Mouse (Mus musculus) heart, adult 2 months (tissue): ENCODE measurements at regions not wholly inside any gene's neighbourhood (a gene's known extent, or its start where the extent isn't known, plus 50 kb on each side); places are given as distances from the start of the nearest gene placed in this dataset.

Source experiments
- DNase-seq, 2 experiments: peaks; one replicate each; pipeline ENCODE4 v3.0.0; 2021
- H3K27ac ChIP-seq: fragments of 200-600 bp; 2 replicates; pipeline ENCODE4 v1.8.1; 2022
- H3K27me3 ChIP-seq: fragments of 200-500 bp; 2 replicates; pipeline ENCODE4 v1.6.1; 2012; ENCODE audit warnings: mild to moderate bottlenecking, low read length, inconsistent platforms, mixed read lengths; ENCODE audit not compliant: control insufficient read depth, insufficient read depth
- H3K36me3 ChIP-seq: fragments of 200-500 bp; 2 replicates; pipeline ENCODE4 v1.6.1; 2012; ENCODE audit warnings: low read length, inconsistent platforms; ENCODE audit not compliant: control insufficient read depth, insufficient read depth
- H3K4me1 ChIP-seq: fragments of 200-500 bp; 2 replicates; pipeline ENCODE4 v1.6.1; 2011; ENCODE audit warnings: low read length; ENCODE audit not compliant: control insufficient read depth, insufficient read depth
- H3K4me3 ChIP-seq: fragments of 200-600 bp; 2 replicates; pipeline ENCODE4 v1.8.1; 2022
- H3K79me2 ChIP-seq: fragments of 200-500 bp; replicated peaks from 2 replicates; pipeline ENCODE4 v1.6.1; 2012; ENCODE audit warnings: mild to moderate bottlenecking, inconsistent platforms, low read length, moderate library complexity, mixed read lengths; ENCODE audit not compliant: control insufficient read depth, insufficient read depth
- H3K9ac ChIP-seq: fragments of 200-500 bp; 2 replicates; pipeline ENCODE4 v1.6.1; 2012; ENCODE audit warnings: low read depth, mild to moderate bottlenecking, control low read depth, inconsistent platforms, low read length, mixed read lengths
- CTCF ChIP-seq: fragments of 200-600 bp; IDR thresholded peaks from 2 replicates; pipeline ENCODE4 v1.8.1; 2022; ENCODE audit warnings: antibody characterized with exemption, mild to moderate bottlenecking, moderate library complexity
- EP300 ChIP-seq: fragments of 200-500 bp; IDR thresholded peaks from 2 replicates; pipeline ENCODE4 v1.6.1; 2011; ENCODE audit warnings: low read depth, low read length, control low read depth; ENCODE audit not compliant: insufficient read depth
- POLR2A ChIP-seq: fragments of 200-500 bp; IDR thresholded peaks from 2 replicates; pipeline ENCODE4 v1.6.1; 2011; ENCODE audit warnings: mild to moderate bottlenecking, low read depth, low read length, control low read depth; ENCODE audit not compliant: insufficient read depth
- WGBS: fragments of 180-500 bp; shearing (Covaris S2); methylation state at CpG from one replicate; pipeline ENCODE4 v1.1.7; 2018; 5-methylcytosine and 5-hydroxymethylcytosine counted together
- intact Hi-C: fragments of 180-260 bp; cut with DNase I; formaldehyde crosslinking; loops from one replicate; pipeline ENCODE4 v1.15.1; 2025

DNA sequence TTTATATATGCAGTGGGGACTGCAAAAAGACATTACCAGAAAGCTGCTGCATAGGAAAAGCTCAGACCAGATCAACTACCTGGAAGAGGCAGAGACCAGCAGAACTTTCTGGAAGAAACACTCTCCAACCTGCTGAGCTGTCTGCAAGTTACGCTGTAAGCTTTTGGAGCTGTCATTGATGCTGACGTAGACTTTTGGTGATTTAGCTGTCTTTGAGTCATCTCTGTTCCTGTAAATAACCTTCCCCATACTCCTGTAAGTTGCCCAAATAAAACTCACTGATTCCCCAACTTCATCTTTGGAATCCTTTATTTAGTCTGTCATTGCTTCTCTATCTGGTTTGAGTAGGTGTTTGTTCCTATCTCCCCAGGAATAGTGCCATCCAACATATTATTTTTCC, 218.5 kb upstream of the Gbe1 start:
- Histone ChIP-seq H3K4me3 (no peak overlapping the region), H3K9ac (no peak overlapping the region), H3K27me3 (no peaks in the 10 kb centered on the region), H3K79me2 (no peaks in the 10 kb centered on the region), H3K4me1 (no peaks in the 10 kb centered on the region), H3K36me3 (no peaks in the 10 kb centered on the region), H3K27ac (no peak overlapping the region)
- no peak for DNase-seq
- WGBS: 80% methylated on average over 2 of the region's 2 CpGs
- no peak for TF ChIP-seq EP300
- no peak for TF ChIP-seq POLR2A
- TF ChIP-seq CTCF: no peak
- intact Hi-C loops: no loop called here

DNA sequence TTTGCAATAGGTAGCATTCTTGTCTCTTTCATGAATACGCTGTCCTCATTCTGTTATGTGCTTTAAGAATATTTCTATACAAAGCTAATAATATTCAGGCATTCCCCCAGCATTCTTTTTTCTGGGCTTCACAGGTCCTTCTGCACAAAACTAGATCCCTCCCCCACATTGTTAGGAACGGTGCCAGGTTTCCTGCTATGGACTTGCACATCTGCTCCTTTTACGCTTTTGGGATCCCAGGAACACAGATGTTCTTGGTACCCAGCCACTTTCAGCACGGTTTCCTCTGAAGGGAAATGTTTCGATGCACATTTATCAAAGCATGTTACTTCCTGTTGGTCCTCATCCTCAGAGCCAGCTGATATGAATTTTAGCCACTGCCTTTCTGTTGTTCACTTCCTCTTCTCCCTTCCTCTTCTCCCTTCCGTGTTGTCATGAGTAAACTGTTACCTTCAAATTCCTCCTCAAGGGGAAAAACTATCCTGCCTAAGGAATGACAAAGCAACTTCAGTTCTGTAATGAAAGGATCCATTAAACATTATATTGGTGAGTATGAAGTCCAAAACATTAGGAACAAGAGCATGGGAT, 209.9 kb upstream of the Gbe1 start:
- H3K4me3 ChIP-seq: no peak overlapping the region
- DNase-seq: no peak
- no peaks in the 10 kb centered on the region for H3K36me3 ChIP-seq
- no peaks in the 10 kb centered on the region for H3K27me3 ChIP-seq
- WGBS: 18% methylated on average over 6 of the region's 6 CpGs
- no peak overlapping the region for H3K9ac ChIP-seq
- intact Hi-C loops: no loop called here
- H3K27ac ChIP-seq: no peak overlapping the region
- no peak for TF ChIP-seq EP300
- no peaks in the 10 kb centered on the region for H3K4me1 ChIP-seq
- no peaks in the 10 kb centered on the region for H3K79me2 ChIP-seq

DNA sequence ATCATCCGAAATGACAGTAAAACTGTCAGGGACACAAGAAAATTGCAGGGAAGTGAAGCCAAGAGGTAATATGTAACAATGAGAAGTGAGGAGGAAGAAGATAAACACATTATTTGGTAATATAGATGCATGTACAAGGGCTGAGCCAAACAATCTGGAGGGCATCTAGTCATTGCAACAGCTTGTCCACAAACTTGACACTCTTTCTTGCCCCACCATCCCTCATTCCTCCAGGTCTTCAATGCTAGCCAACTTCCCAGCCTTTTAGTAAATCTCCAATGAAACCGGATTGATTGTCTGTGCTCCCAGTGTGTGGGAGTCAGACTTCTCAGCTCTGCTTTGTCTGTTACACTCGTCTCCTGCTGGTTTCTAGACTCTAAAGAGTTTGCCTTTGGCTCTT, 172.3 kb upstream of the Gbe1 start:
- H3K27ac ChIP-seq: no peak overlapping the region
- TF ChIP-seq CTCF (no peak), EP300 (no peak), POLR2A (no peak)
- no peaks in the 10 kb centered on the region for H3K27me3 ChIP-seq
- intact Hi-C loops: no loop called here
- no peak overlapping the region for H3K9ac ChIP-seq
- H3K79me2 ChIP-seq: no peaks in the 10 kb centered on the region
- no peaks in the 10 kb centered on the region for H3K4me1 ChIP-seq
- no peaks in the 10 kb centered on the region for H3K36me3 ChIP-seq
- no peak for DNase-seq
- 55% methylated on average over 3 of the region's 3 CpGs for WGBS
- no peak overlapping the region for H3K4me3 ChIP-seq

DNA sequence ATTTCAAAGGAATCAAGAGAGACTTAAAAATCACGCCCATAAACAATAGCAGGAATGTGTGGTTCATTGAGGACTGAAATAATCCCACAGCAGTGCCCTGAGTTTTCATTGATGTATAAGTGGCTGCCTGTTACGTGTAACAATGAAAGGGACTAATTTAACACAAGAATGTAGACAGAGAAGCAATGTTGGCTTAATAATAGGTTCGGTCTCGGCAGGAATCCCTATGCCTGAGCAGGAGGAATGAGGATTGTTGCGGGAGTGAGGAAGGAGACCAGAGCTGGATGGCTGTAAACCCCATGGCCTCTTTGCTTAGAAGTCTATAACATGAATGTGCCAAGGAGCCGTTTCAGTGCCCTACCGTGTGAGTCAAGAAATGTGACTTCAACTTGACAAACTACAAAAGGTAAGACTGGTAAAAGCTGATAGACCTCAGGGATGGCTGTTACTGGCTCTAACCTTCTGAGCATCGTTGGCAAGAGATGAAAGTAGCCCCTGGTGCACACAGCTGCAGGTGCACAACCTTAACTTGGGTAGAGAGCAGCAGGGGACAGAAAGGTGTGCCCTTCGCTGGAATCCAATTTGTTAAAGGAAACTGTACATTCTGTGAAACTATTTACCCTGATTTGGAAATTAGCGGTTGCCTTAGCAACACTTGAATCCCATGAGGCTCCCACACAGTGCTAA, 165.9 kb upstream of the Gbe1 start:
- intact Hi-C loops: no loop called here

DNA sequence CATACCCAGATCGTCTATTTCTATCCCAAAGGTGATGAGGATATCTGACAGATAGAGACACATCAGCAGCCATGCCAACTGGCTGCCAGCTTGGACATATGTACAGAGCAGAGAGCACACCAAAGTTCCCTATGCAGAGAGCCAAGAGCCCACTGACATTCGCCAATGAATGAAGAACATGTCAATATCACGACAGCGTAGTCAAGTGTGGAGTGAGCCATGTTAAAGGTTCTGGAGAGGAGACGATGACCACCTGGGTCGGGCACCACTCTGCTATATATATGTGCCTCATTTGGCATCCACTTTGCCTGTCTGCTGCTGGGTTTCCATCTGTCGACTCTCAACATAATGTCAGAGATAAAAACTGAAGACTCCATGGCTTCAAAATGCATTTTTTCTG, 159.2 kb upstream of the Gbe1 start:
- WGBS: 58% methylated on average over 7 of the region's 7 CpGs
- TF ChIP-seq POLR2A: no peak
- no peak for TF ChIP-seq EP300
- no peak for TF ChIP-seq CTCF
- H3K4me3 ChIP-seq: no peak overlapping the region
- no peaks in the 10 kb centered on the region for H3K36me3 ChIP-seq
- no peak overlapping the region for H3K27ac ChIP-seq
- no peaks in the 10 kb centered on the region for H3K4me1 ChIP-seq
- H3K27me3 ChIP-seq: no peaks in the 10 kb centered on the region
- no peak overlapping the region for H3K9ac ChIP-seq
- intact Hi-C loops: no loop called here
- DNase-seq: no peak
- H3K79me2 ChIP-seq: no peaks in the 10 kb centered on the region

More for the DNA sequence above, 165.9 kb upstream of the Gbe1 start:
- no peak for TF ChIP-seq POLR2A
- no peak for TF ChIP-seq CTCF
- no peak for TF ChIP-seq EP300
- 75% methylated on average over 10 of the region's 10 CpGs for WGBS
- no peak for DNase-seq
- no peaks in the 10 kb centered on the region for H3K4me1 ChIP-seq
- no peaks in the 10 kb centered on the region for H3K27me3 ChIP-seq
- no peak overlapping the region for H3K4me3 ChIP-seq
- H3K9ac ChIP-seq: no peak overlapping the region
- no peak overlapping the region for H3K27ac ChIP-seq
- no peaks in the 10 kb centered on the region for H3K79me2 ChIP-seq
- no peaks in the 10 kb centered on the region for H3K36me3 ChIP-seq

DNA sequence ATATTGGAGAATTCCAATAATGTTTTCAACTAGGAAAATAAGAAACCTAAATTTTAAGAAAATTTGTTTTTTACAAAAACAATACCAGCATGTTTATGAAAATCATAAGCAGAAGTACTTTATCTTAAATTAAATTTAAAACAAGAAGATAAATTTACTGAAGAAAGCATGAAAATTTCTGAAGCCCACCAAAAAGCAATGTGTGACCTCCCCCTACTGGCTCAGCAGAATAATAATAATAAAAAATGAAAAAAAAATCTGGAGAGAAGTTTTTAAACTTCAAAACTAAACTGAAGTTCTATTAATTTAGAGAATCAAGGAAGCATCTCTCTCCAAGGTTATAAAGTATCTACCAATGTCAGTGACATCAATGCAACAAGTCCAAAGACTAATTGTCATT, 153.2 kb upstream of the Gbe1 start:
- intact Hi-C loops: no loop called here
- Histone ChIP-seq H3K27ac (no peak overlapping the region), H3K36me3 (no peaks in the 10 kb centered on the region), H3K4me3 (no peak overlapping the region), H3K27me3 (no peaks in the 10 kb centered on the region), H3K79me2 (no peaks in the 10 kb centered on the region), H3K9ac (no peak overlapping the region), H3K4me1 (no peaks in the 10 kb centered on the region)
- DNase-seq: no peak
- TF ChIP-seq EP300 (no peak), CTCF (0 out of 2 replicates have a peak, but pooled peaks have one; percentile 17), POLR2A (no peak)
